Mouse (Mus musculus): ENCODE measurements at regions not wholly inside any gene's neighbourhood (a gene's known extent, or its start where the extent isn't known, plus 50 kb on each side); places are given as distances from the start of the nearest gene placed in this dataset.
A peak's percentile ranks its signal among the peaks of the same experiment; 100 is the strongest.

GRCm38 (mm10) chr12:14687263-14687662 lies 535.4 kb upstream of the Fam84a start:
- WGBS: 90% methylated on average over 5 of the region's 5 CpGs
- H3K4me2 ChIP-seq: no peak overlapping the region
- no peaks in the 10 kb centered on the region for H3K4me1 ChIP-seq
- H3K9me3 ChIP-seq (replicated peaks): no peaks in the 10 kb centered on the region
- H3K27me3 ChIP-seq (replicated peaks): no peaks in the 10 kb centered on the region
- H3K4me3 ChIP-seq (replicated peaks): no peak overlapping the region
- H3K36me3 ChIP-seq: no peaks in the 10 kb centered on the region
- no peak for ATAC-seq (ENCODE audit: low FRiP score)
- no peak overlapping the region for H3K9ac ChIP-seq (replicated peaks)
- H3K27ac ChIP-seq (replicated peaks): no peak overlapping the region

DNA sequence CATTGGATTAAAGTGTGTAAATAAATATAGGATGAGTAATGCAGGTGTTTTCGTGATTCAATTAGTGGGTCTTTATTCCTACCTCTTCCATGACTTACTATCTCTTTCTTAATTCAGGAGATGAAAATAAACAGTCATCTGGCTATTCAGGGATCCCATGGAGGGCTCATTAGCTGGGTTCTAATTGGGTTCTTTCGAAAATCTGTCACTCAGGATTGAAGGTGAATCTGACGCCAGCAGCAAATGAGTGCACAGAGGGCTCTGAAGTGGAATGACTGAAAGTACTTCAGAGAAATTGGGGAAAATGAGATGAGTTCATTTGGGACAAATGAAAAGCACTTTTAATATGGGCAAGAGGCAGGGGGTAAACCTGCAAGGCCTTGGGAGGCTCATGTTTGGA lies 524.4 kb upstream of the Fam84a start:
- no peak overlapping the region for H3K4me2 ChIP-seq
- H3K4me1 ChIP-seq: no peaks in the 10 kb centered on the region
- no peaks in the 10 kb centered on the region for H3K27me3 ChIP-seq (replicated peaks)
- H3K36me3 ChIP-seq: no peaks in the 10 kb centered on the region
- no peak overlapping the region for H3K9ac ChIP-seq (replicated peaks)
- H3K9me3 ChIP-seq (replicated peaks): no peaks in the 10 kb centered on the region
- 62% methylated on average over 3 of the region's 3 CpGs for WGBS
- H3K4me3 ChIP-seq (replicated peaks): no peak overlapping the region
- ATAC-seq (ENCODE audit: low FRiP score): 0 out of 2 replicates have a peak, but pooled peaks have one; percentile 47
- no peak overlapping the region for H3K27ac ChIP-seq (replicated peaks)

- H3K36me3 ChIP-seq: no peaks in the 10 kb centered on the region
- H3K4me1 ChIP-seq: no peaks in the 10 kb centered on the region
- no peak overlapping the region for H3K4me2 ChIP-seq
- no peaks in the 10 kb centered on the region for H3K27me3 ChIP-seq (replicated peaks)
- no peak overlapping the region for H3K27ac ChIP-seq (replicated peaks)
- 85% methylated on average over 2 of the region's 2 CpGs for WGBS
- no peaks in the 10 kb centered on the region for H3K9me3 ChIP-seq (replicated peaks)
- ATAC-seq (ENCODE audit: low FRiP score): no peak
- H3K4me3 ChIP-seq (replicated peaks): no peak overlapping the region
- H3K9ac ChIP-seq (replicated peaks): no peak overlapping the region
Observed at GRCm38 (mm10) chr12:14665909-14666308, 514.1 kb upstream of the Fam84a start.

All from neural tube, embryonic 15.5 days (tissue).